Mouse (Mus musculus): ENCODE measurements around the gene Tert. TPM values are rescaled to one million over a fixed set of nuclear protein-coding genes. Genes with fewer than 3 reads are reported as not detected.
A peak's percentile ranks its signal among the peaks of the same experiment; 100 is the strongest.

Tert gene
- polyA plus RNA-seq, 1 experiment from 2014 or later, result 5.0 TPM

DNA sequence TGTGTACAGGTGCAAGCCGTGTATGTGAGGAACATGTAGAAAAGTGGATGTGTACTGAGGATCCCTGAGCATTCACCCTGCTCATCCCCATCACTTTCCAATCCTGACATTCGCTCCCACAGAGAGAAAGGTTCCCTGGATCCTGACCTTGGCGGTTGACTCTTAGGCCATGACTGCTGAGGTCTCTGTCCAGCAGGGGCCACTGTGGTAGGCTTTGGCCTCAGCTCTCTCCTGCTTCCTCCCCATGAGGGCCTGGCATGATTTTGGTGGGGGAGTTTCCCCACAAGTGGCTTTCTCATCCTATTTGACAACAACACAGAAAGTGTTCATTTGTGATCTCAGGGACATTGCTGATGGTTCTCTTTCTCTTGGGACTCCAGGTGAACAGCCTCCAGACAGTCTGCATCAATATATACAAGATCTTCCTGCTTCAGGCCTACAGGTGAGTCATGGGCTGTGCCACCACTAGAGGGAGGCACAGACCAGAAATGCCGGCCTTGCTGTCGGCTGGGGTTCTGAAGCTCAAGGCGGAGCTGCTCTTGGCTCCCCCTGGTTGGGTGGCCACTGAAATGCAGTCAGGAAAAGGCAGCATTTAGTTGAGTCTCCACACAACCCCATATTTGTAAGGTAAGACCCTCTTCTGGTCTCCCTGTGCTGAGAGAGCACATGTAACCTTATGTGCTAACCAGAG is 19.8 kb downstream of the Tert start:
- Histone ChIP-seq H3K4me2 (ENCODE audit: low read length) (no peak overlapping the region), H3K36me3 (ENCODE audit: control insufficient read depth, insufficient read depth, low read length) (peaks cover 15% of the 10 kb centered on the region; the same call in 1 of the 2 replicates), H3K4me3 (ENCODE audit: low read depth, low read length) (no peak overlapping the region), H3K9ac (ENCODE audit: low read length) (no peak overlapping the region), H3K4me1 (replicated peaks; ENCODE audit: control insufficient read depth, insufficient read depth, low read length) (no peaks in the 10 kb centered on the region), H3K27ac (ENCODE audit: low read depth) (no peak overlapping the region), H3K9me3 (ENCODE audit: control insufficient read depth, low read length) (no peaks in the 10 kb centered on the region), H3K27me3 (replicated peaks; ENCODE audit: control insufficient read depth, insufficient read depth, low read length) (no peaks in the 10 kb centered on the region)
- DNase-seq (ENCODE audit: low spot score) (peak; percentile 62), ATAC-seq (replicated peaks; ENCODE audit: low FRiP score, low TSS enrichment, low read depth) (0 out of 2 replicates have a peak, but pooled peaks have one; percentile 80)
- 41% methylated on average over 6 of the region's 6 CpGs for WGBS

DNA sequence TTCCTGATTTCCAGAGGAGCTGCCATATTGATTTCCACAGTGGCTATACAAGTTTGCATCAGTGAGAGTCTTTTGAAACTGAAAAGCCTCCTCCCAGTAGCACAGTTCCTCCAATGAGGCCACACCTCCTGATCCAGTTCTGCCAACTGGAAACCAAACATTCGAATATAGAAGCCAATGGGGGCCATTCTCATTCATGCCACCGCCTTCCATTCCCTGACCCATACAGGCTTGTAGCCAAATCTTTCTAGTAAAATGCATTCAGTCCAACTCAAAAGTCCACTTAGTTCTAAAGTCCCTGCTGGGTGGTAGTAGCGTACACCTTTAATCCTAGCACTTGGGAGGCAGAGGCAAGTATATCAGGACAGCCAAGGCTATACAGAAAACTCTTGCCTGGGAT is 26.6 kb downstream of the Tert start:
- WGBS, result 87% methylated on average over 3 of the region's 3 CpGs
- no peak overlapping the region for H3K9ac ChIP-seq (ENCODE audit: low read length)
- no peak for ATAC-seq (replicated peaks; ENCODE audit: low FRiP score, low TSS enrichment, low read depth)
- peaks cover 8% of the 10 kb centered on the region; the same call in 1 of the 2 replicates for H3K36me3 ChIP-seq (ENCODE audit: control insufficient read depth, insufficient read depth, low read length)
- DNase-seq (ENCODE audit: low spot score), result no peak
- H3K27ac ChIP-seq (ENCODE audit: low read depth), result no peak overlapping the region
- no peaks in the 10 kb centered on the region for H3K4me1 ChIP-seq (replicated peaks; ENCODE audit: control insufficient read depth, insufficient read depth, low read length)
- no peak overlapping the region for H3K4me2 ChIP-seq (ENCODE audit: low read length)
- H3K9me3 ChIP-seq (ENCODE audit: control insufficient read depth, low read length), result no peaks in the 10 kb centered on the region
- H3K4me3 ChIP-seq (ENCODE audit: low read depth, low read length), result no peak overlapping the region
- H3K27me3 ChIP-seq (replicated peaks; ENCODE audit: control insufficient read depth, insufficient read depth, low read length), result no peaks in the 10 kb centered on the region

DNA sequence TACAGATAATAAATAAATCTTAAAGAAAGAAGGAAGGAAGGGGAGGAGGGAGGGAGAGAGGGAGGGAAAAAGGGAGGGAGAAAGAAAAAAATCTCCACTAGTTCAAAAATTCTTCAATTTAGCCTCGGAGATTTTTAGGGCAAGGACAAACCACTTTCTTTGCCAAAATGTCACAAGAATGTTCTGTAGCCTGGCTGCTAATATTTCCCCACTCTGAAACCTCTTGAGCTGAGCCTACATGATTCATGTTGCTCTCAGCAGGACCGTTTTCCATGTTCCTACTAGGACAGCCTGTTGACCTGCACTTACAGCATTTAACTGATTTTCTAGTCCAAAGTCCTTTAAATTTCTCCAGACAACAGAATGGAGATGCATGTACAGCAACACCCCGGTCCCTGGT is 28.3 kb downstream of the Tert start:
- Histone ChIP-seq H3K27me3 (replicated peaks; ENCODE audit: control insufficient read depth, insufficient read depth, low read length) (no peaks in the 10 kb centered on the region), H3K9ac (ENCODE audit: low read length) (no peak overlapping the region), H3K36me3 (ENCODE audit: control insufficient read depth, insufficient read depth, low read length) (no peaks in the 10 kb centered on the region), H3K4me3 (ENCODE audit: low read depth, low read length) (no peak overlapping the region), H3K4me1 (replicated peaks; ENCODE audit: control insufficient read depth, insufficient read depth, low read length) (no peaks in the 10 kb centered on the region), H3K27ac (ENCODE audit: low read depth) (no peak overlapping the region), H3K4me2 (ENCODE audit: low read length) (no peak overlapping the region), H3K9me3 (ENCODE audit: control insufficient read depth, low read length) (no peaks in the 10 kb centered on the region)
- ATAC-seq (replicated peaks; ENCODE audit: low FRiP score, low TSS enrichment, low read depth), result no peak
- no peak for DNase-seq (ENCODE audit: low spot score)
- WGBS, result 76% methylated on average over 3 of the region's 3 CpGs

GRCm38 (mm10) chr13:73658953-73659352 is 32.2 kb downstream of the Tert start:
- no peaks in the 10 kb centered on the region for H3K27me3 ChIP-seq (replicated peaks; ENCODE audit: control insufficient read depth, insufficient read depth, low read length)
- no peak for DNase-seq (ENCODE audit: low spot score)
- no peak for ATAC-seq (replicated peaks; ENCODE audit: low FRiP score, low TSS enrichment, low read depth)
- H3K9ac ChIP-seq (ENCODE audit: low read length), result no peak overlapping the region
- H3K36me3 ChIP-seq (ENCODE audit: control insufficient read depth, insufficient read depth, low read length), result no peaks in the 10 kb centered on the region
- no peaks in the 10 kb centered on the region for H3K4me1 ChIP-seq (replicated peaks; ENCODE audit: control insufficient read depth, insufficient read depth, low read length)
- no peak overlapping the region for H3K27ac ChIP-seq (ENCODE audit: low read depth)
- no peaks in the 10 kb centered on the region for H3K9me3 ChIP-seq (ENCODE audit: control insufficient read depth, low read length)
- H3K4me2 ChIP-seq (ENCODE audit: low read length), result no peak overlapping the region
- H3K4me3 ChIP-seq (ENCODE audit: low read depth, low read length), result no peak overlapping the region
- 40% methylated on average over 2 of the region's 2 CpGs for WGBS

GRCm38 (mm10) chr13:73660163-73660695 is 33.5 kb downstream of the Tert start:
- Histone ChIP-seq H3K4me1 (replicated peaks; ENCODE audit: control insufficient read depth, insufficient read depth, low read length) (no peaks in the 10 kb centered on the region), H3K36me3 (ENCODE audit: control insufficient read depth, insufficient read depth, low read length) (no peaks in the 10 kb centered on the region), H3K27me3 (replicated peaks; ENCODE audit: control insufficient read depth, insufficient read depth, low read length) (no peaks in the 10 kb centered on the region), H3K27ac (ENCODE audit: low read depth) (no peak overlapping the region), H3K9ac (ENCODE audit: low read length) (no peak overlapping the region), H3K4me3 (ENCODE audit: low read depth, low read length) (no peak overlapping the region), H3K9me3 (ENCODE audit: control insufficient read depth, low read length) (no peaks in the 10 kb centered on the region), H3K4me2 (ENCODE audit: low read length) (no peak overlapping the region)
- ATAC-seq (replicated peaks; ENCODE audit: low FRiP score, low TSS enrichment, low read depth) (no peak), DNase-seq (ENCODE audit: low spot score) (no peak)
- 72% methylated on average over 2 of the region's 2 CpGs for WGBS

GRCm38 (mm10) chr13:73675161-73675560 is 48.5 kb downstream of the Tert start:
- Histone ChIP-seq H3K9ac (ENCODE audit: low read length) (no peak overlapping the region), H3K27ac (ENCODE audit: low read depth) (no peak overlapping the region), H3K36me3 (ENCODE audit: control insufficient read depth, insufficient read depth, low read length) (no peaks in the 10 kb centered on the region), H3K27me3 (replicated peaks; ENCODE audit: control insufficient read depth, insufficient read depth, low read length) (no peaks in the 10 kb centered on the region), H3K4me3 (ENCODE audit: low read depth, low read length) (no peak overlapping the region), H3K4me2 (ENCODE audit: low read length) (no peak overlapping the region), H3K9me3 (ENCODE audit: control insufficient read depth, low read length) (no peaks in the 10 kb centered on the region), H3K4me1 (replicated peaks; ENCODE audit: control insufficient read depth, insufficient read depth, low read length) (no peaks in the 10 kb centered on the region)
- DNase-seq (ENCODE audit: low spot score) (no peak), ATAC-seq (replicated peaks; ENCODE audit: low FRiP score, low TSS enrichment, low read depth) (no peak)
- WGBS, result 91% methylated on average over 7 of the region's 7 CpGs

- 82% methylated on average over 3 of the region's 3 CpGs for WGBS
- no peaks in the 10 kb centered on the region for H3K27me3 ChIP-seq (replicated peaks; ENCODE audit: control insufficient read depth, insufficient read depth, low read length)
- H3K9me3 ChIP-seq (ENCODE audit: control insufficient read depth, low read length), result no peaks in the 10 kb centered on the region
- ATAC-seq (replicated peaks; ENCODE audit: low FRiP score, low TSS enrichment, low read depth) (no peak), DNase-seq (ENCODE audit: low spot score) (no peak)
- H3K27ac ChIP-seq (ENCODE audit: low read depth), result no peak within 1 kb of the TSS
- H3K9ac ChIP-seq (ENCODE audit: low read length), result no peak within 1 kb of the TSS
- no peak within 1 kb of the TSS for H3K4me3 ChIP-seq (ENCODE audit: low read depth, low read length)
- H3K36me3 ChIP-seq (ENCODE audit: control insufficient read depth, insufficient read depth, low read length), result no peaks in the 10 kb centered on the region
- H3K4me1 ChIP-seq (replicated peaks; ENCODE audit: control insufficient read depth, insufficient read depth, low read length), result no peaks in the 10 kb centered on the region
- H3K4me2 ChIP-seq (ENCODE audit: low read length), result no peak within 1 kb of the TSS
These were observed 51.1 kb downstream of the Tert start, which contains the start of gene Slc6a18 for GRCm38 (mm10) chr13:73677853-73678252. Gene Slc6a18 (minus strand): TSS chr13:73678023.

- no peak for ATAC-seq (replicated peaks; ENCODE audit: low FRiP score, low TSS enrichment, low read depth)
- 69% methylated on average over 2 of the region's 2 CpGs for WGBS
- no peak overlapping the region for H3K27ac ChIP-seq (ENCODE audit: low read depth)
- no peaks in the 10 kb centered on the region for H3K27me3 ChIP-seq (replicated peaks; ENCODE audit: control insufficient read depth, insufficient read depth, low read length)
- no peaks in the 10 kb centered on the region for H3K4me1 ChIP-seq (replicated peaks; ENCODE audit: control insufficient read depth, insufficient read depth, low read length)
- H3K4me3 ChIP-seq (ENCODE audit: low read depth, low read length), result no peak overlapping the region
- H3K9me3 ChIP-seq (ENCODE audit: control insufficient read depth, low read length), result no peaks in the 10 kb centered on the region
- no peak overlapping the region for H3K9ac ChIP-seq (ENCODE audit: low read length)
- no peaks in the 10 kb centered on the region for H3K36me3 ChIP-seq (ENCODE audit: control insufficient read depth, insufficient read depth, low read length)
- H3K4me2 ChIP-seq (ENCODE audit: low read length), result no peak overlapping the region
- DNase-seq (ENCODE audit: low spot score), result no peak
These were observed 52.6 kb downstream of the Tert start for GRCm38 (mm10) chr13:73679311-73679710.

- Histone ChIP-seq H3K27me3 (replicated peaks; ENCODE audit: control insufficient read depth, insufficient read depth, low read length) (no peaks in the 10 kb centered on the region), H3K27ac (ENCODE audit: low read depth) (peak overlapping the region; percentile 2; the same call in 1 of the 2 replicates), H3K36me3 (ENCODE audit: control insufficient read depth, insufficient read depth, low read length) (no peaks in the 10 kb centered on the region), H3K4me2 (ENCODE audit: low read length) (no peak overlapping the region), H3K4me1 (replicated peaks; ENCODE audit: control insufficient read depth, insufficient read depth, low read length) (no peaks in the 10 kb centered on the region), H3K9ac (ENCODE audit: low read length) (no peak overlapping the region), H3K9me3 (ENCODE audit: control insufficient read depth, low read length) (no peaks in the 10 kb centered on the region), H3K4me3 (ENCODE audit: low read depth, low read length) (no peak overlapping the region)
- WGBS, result 22% methylated on average over 1 of the region's 1 CpGs
- ATAC-seq (replicated peaks; ENCODE audit: low FRiP score, low TSS enrichment, low read depth) (peak; percentile 70; the same call in 1 of the 2 replicates), DNase-seq (ENCODE audit: low spot score) (peak; percentile 56)
These were observed 53.7 kb downstream of the Tert start for GRCm38 (mm10) chr13:73680394-73680793.
